Mouse (Mus musculus) T-helper 1 cell (primary cell): ENCODE results near the gene Golph3.
"Not testable (repeated sequence)": the region's sequence is repeated elsewhere in the genome, so short reads cannot be mapped to it uniquely, and the experiment has no call there.

Experiments
- in situ Hi-C: fragments of 300-600 bp; cut with MboI, MseI; formaldehyde crosslinking; loops from one replicate; pipeline ENCODE4 v1.15.1; 2025; ENCODE audit warnings: high pct_unique_total_duplicates

Gene Golph3

DNA sequence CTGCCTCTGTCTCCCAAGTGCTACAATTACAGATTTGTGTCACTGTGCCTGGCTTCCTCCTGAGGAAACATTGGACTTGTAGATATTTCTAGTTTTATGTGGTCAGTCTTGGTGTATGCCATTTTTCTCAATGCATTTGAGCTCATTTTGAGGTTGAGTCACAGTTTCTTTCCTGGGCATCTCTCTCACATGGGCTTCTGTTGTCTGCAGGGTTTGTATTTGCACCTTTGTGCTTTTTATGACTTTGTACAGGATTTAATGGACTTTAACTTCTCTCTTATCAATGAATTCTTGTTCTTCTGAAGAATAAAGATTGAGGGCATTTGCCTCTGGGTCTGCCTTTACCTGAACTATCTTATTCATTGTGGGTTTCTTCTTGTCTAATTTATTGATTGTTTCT is 36.2 kb downstream of the Golph3 start:
- in situ Hi-C loops = no loop called here

DNA sequence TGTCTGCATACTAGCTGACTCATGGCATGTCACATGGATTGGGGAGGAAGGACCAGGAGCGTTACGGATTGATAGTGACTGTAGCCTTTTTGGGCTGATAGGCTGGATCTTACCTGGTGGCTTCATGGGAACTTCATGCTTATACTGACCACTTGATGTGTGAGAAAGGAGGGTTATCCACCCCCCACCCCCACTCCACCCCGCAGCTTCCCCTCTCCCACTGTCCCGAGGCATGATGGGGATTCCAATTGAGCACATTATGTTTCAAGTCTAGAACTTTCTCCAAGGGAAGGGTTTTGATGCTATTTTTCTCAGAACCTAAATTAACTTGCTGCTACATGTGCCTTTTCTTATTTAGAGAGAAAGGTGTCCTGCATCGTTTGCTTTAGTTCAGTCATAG is 37.1 kb downstream of the Golph3 start:
- in situ Hi-C loops = no loop called here

DNA sequence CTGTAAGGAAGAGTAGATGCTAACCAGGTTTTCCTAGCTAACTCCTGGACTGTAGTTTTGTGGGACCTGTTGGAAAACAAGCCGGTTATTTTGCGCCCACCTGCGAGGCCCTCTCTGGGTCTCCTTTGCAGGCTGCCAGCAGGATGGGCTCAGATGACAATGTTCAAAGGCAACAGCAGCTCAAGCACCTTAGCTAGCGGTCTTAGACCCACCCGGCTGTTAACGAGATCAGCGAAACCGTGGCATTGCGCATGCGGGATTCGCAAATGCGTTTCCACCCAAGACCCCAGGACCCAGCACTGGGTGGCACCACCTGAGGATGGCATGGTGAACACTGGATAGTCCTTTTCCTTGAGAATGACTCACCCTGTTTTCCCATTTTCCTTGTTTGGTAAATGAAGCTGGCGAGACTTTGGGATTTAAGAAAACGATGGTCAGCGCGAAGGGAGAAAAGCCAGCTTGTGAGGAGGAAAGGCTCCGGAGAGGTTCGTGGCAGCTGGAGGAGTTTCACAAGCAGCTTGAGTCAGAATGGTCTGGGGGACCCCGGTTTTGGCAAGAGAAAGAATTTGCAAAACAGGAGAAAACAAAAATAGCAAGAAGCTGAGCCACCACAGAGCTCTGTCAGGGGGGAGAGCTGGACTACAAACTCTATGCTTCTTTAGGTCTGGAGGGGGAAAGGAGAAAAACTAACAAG is 39.4 kb downstream of the Golph3 start:
- in situ Hi-C loops = no loop called here

DNA sequence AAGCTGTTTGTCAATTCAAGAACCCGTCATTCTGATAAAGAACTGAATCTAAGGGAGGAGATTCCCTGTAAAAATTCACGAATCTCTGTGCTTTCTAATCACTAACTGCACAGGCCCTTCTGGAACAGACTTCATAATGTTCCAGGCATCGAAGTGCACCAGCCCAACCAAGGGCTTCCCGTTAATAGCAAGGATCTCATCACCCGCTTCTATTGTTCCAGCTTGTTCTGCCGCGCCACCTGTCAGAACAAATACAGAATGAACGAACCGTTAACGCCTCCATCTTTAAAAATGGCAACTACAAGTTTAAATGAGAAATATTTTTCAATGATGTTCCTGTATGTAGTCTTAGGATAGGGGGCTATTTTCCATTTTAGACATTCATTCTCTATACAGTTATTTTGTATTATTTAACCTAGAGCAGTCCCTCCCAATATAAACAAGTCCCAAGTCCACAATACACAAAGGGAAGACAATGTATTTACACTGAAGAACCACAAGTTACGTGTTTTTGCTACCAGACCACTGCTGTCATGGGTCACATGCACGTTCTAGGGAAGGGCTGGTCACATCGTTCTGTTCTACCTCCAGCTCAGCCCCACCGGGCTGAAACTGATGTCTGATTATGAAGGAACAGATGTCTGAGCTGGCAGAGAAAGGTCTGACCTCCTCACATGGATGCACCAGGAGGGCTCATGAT is 40.9 kb downstream of the Golph3 start:
- in situ Hi-C loops = no loop called here

DNA sequence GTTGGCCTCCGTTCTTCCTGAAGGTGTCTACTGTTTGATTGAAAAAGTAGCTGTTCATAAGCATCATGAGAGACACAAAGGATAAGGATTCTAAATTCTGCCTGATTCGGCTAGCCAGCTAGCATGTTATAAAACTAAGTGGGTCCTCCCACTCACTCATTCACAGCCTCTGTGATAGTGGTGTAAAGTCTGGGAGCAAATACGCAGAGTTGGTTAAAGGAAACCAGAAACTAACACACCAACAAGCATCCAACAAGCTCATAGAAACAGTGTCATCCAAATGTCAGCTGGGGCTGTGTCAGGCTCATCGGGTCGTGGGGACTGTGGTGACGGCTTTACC is 41.4 kb downstream of the Golph3 start:
- in situ Hi-C loops = no loop called here

DNA sequence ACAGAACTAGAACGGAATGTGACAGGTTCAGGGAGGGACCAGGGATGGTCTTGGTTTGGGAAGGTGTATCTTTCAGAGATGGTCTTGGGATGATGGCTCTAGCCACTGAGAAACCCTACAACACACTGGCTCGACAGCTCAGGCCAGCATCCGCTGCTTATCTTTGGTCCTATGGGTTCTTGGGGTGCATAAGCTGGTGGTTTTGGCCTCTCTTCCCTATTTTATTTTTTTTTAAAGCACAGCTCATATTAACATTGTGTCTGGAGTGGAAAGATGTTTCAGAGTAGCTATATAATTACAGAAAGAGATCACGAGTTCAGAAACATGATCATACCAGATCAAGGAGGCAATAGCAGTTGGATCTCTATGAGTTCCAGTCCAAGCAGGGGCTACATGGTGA is 42.8 kb downstream of the Golph3 start:
- in situ Hi-C loops = no loop called here

DNA sequence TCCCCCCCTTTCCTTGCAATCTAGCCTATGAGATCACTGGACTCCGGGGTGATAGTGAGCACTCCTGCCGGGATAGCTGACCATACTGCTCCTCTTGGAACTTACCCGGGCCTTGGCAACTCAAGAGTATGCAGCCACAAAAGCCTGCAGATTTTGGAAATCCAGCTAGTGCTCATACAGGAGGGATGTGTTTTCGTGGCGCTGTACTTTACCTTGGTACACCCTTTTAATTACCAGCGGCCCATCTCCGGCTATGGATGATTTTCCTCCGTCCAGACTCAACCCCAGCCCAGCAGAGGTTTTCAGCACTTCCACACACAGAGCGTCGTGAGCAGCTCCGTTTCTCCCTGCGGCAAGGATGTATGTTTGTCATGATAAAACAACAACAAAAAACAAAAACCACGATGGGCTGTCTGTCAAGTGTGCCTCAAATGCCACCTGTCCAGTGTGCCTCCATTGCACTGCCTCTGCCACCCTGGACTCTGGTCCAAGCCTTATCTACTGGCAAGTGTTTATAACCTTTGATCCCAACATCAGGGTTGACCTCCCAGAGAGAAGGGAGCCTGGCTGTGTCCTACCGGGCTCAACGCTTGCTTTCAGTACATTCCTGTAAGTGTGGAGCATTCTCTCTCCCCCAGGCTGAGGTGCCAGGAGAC is 44.3 kb downstream of the Golph3 start:
- in situ Hi-C loops = no loop called here

DNA sequence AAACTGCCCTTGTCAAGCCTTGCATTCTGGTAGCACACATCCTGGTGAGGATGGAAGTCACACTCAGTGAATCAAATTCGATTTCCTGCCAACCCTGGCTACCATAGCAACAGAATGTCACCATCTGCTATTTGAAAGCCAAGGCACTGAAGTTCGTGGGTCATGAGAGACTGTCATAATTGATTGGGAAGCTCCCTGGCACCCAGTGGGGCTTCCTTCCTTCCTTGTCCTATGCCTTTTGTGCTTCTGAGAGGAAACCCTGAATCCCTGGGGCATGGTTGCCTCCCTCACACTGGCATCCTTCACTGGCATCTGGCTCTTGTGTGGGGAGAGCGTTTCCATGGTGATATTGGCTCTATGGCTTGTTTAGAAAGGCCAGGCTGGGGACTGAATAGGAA is 44.8 kb downstream of the Golph3 start:
- in situ Hi-C loops = no loop called here

DNA sequence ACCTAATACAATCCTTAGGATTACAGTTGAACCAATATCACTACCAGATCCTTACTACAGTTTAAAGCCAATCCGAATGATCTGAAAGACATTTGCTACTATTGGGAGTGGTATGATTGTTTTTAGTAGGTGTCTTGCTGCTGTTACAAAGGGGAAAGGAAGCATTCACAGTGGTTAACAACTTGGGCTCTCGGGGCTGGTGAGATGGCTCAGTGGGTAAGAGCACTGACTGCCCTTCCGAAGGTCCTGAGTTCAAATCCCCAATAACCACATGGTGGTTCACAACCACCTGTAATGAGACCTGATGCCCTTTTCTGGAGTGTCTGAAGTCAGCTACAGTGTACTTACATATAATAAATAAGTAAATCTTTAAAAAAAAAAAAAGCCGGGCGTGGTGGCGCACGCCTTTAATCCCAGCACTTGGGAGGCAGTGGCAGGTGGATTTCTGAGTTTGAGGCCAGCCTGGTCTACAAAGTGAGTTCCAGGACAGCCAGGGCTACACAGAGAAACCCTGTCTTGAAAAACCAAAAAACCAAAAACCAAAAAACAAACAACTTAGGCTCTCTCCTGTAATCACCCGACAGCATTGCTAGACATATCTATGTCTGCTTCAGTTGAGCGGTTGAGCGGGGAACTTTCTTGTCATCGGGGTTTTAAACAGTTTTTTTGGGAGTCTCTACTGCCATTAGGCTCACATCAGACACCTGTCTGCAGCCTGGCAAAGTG is 45.5 kb downstream of the Golph3 start:
- in situ Hi-C loops = not testable (repeated sequence)

DNA sequence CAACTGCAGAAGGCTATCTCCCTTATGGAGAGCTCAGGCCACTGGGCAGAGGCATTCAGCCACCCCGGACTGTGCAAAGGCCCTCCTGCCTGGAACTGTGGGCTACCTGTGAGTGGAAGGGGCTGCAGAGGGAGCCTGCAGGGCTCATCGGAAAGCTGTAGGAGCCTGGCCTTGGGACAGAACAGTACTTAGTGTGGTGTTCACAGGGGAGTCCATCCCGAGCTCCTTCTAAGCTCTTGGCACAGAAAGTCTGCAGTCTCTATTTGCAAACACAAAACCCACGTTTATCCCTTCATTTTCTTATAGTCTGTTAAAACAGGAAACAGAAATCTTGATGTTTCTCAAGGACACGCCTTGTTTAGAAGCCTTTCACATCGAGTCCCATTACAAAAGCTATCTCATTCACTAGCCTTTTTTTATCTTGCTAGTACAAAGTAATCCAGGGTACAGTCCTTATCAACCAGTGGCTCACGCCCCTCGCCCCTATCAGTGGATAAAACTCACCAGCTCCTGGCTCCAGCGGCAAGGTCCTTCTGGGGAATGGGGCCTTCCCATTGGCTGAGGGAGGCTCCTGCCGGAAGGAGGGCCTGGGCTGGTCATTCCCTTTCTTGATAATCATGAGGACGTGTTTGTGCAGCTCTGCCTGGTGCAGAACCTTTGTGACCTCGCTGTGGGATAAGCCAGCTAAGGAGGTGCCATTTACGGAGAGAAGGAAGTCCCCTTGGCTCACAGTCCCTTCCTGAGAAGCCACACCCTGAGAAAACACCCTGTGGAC is 46.2 kb downstream of the Golph3 start:
- in situ Hi-C loops = no loop called here

DNA sequence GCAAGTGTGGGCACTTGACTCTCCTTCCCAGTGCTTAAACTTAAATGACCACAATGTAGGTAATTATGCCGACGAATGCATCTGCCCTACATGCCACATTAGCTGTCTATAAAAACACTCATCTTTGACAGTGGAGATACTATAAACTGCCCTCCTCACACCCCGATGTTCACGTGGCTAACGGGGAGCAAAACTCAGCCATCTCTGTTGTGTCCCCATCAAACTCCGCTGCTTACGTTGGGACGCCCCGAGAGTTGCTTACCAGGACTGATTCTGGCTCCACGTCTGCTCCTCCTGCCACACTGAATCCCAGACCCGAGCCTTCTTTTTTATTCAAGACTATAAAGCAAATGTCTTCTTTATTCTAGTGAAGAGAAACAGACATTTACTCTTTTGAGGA is 47.1 kb downstream of the Golph3 start:
- in situ Hi-C loops = no loop called here

DNA sequence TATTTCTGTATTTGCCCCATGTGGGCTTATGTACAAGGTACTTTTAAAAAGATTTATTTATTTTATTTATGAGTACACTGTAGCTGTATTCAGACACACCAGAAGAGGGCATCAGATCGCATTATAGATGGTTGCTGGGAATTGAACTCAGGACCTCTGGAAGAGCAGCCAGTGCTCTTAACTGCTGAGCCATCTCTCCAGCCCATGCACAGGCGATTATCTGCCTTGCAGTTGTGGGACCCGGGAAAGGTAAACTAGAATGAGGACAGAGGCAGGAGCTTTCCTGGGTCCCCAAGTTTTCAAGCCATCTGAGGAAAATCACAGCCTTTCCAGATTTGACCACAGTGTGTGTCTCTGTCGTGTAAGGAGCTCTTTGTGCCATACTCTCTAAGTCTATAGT is 47.6 kb downstream of the Golph3 start:
- in situ Hi-C loops = no loop called here

DNA sequence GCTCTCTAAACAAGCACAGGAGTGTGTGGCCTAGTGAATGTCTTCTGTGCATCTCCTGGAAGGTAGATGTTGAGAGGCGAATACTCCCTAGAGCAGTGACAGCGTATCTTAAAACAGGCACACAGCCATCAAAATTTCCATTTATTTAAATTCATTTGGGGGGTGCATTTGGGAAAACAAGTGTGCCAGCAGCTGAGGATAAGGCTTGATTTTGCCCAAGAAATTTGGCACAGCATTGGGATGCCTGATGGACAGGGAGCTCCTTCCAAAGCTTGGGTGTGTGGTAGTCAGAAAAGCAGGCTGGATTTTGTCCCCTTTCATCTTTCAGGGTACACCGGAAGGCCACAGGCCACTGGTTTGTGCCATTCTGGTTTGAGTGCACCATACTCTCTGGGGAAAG is 48.8 kb downstream of the Golph3 start:
- in situ Hi-C loops = loop anchor here (5.0 kb wide), 2 partner anchors 207 to 427 kb away; no protein-coding TSS in a partner anchor

DNA sequence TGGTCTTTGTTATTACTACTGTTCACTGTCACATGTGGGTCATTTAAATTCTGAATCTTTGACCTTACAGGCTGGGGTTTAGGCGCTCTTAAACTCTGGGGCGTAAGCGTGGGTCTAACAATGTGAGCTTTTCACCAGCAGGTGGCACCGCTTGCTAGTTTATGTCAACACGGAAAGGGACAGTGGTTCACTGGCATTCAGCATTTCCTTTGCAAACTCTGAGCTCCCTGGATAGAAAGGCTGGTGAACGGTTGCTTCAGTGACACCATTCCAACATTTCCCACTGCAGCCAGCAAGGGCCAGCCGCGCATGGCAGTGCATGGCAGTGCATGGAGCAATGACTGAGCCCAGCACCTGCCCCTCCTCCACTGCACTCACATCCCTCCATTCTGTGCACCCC is 49.9 kb downstream of the Golph3 start:
- in situ Hi-C loops = loop anchor here (5.0 kb wide), 2 partner anchors 206 to 426 kb away; no protein-coding TSS in a partner anchor

DNA sequence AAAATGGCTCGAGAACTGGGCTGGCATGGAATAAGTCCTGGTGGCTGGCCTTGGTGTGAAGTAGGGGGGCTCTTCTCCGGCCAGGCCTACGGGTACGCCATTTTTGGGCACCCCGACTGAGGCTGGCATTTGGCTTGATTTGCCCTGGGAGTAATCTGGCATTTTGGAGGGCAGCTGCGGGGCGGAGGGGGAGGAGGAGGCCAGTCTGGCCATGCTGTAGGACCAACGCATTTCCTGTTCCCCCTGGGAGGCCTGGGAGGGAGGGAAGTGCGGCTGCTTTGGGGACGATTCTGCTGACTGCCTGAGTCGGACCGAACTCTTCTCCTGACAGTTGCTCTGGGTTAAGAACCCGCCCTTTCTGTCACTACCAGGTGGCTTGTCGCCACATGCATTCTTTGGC is 52.2 kb downstream of the Golph3 start:
- in situ Hi-C loops = loop anchor here (5.0 kb wide), 2 partner anchors 204 to 424 kb away; no protein-coding TSS in a partner anchor

DNA sequence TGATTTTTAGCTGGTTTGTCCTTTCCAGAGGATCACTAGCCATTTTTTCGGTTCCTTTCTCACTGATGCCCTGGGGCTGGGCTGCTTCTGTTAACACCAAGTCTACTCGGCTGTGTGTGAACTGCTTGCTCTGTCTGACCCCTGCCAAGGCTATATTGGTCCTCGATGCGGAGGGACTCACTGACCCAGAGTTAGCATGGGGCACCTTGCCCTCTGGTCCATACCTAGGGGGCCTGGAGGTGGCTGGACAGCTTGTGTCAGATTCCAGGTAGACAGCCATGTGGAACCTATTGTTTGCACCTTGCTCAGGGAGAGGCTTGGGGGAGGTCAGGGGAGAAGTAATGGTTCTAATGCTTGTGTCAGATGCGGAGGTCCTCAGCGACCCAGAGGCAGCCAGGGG is 52.7 kb downstream of the Golph3 start:
- in situ Hi-C loops = loop anchor here (5.0 kb wide), 2 partner anchors 203 to 423 kb away; no protein-coding TSS in a partner anchor

DNA sequence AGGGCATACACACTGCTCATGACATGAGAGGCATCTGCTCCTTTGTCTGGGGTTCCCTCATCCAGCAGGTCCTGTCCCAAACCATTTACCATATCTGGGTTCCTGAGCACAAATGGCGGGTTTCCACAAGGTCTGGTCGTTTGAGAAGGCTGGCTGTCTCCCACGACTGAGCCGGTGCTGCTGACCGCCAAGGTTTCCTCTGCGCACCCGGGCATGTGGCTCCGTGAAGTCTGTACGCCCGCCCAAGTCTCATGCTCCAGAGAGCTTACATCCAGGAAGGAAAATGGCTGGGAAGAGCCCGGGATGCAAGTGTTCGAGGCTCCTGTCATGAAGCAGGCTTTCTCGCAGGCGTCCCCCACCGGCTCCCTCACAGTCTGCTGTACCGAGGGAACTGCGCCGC is 53.7 kb downstream of the Golph3 start:
- in situ Hi-C loops = loop anchor here (5.0 kb wide), 2 partner anchors 202 to 422 kb away; no protein-coding TSS in a partner anchor

DNA sequence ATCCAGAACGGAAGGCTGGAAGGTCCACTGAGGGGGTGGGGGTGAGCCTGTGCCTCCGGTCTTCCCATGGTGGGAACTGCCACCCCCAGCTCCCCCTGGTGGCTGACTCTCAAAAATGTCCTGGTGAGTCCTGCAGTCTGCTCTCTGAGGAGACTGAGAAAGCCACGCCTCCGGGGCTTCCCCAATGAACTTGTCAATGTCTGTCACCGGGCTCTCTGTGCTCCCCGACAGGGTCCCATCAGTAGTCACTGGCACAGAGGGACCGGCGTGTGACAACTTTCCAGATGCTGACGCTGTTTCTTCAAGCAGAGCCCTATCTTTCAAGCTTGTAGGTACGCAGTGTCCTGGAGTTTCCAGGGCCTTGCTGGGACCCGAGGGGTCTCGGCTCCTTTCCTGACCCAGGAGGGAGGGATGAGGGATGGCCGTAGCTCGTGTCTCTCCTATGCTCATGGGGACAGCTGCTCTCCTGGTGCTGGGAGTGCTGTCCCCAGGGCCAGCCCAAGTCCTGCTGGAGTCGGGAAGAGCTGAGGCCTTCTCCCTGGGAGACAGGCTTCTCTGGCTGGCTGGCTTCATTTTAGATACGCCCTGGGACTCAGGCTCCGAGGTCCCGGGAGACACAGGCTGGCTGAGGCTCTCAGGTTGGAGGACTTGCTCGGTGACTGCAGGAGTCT is 54.5 kb downstream of the Golph3 start:
- in situ Hi-C loops = no loop called here

DNA sequence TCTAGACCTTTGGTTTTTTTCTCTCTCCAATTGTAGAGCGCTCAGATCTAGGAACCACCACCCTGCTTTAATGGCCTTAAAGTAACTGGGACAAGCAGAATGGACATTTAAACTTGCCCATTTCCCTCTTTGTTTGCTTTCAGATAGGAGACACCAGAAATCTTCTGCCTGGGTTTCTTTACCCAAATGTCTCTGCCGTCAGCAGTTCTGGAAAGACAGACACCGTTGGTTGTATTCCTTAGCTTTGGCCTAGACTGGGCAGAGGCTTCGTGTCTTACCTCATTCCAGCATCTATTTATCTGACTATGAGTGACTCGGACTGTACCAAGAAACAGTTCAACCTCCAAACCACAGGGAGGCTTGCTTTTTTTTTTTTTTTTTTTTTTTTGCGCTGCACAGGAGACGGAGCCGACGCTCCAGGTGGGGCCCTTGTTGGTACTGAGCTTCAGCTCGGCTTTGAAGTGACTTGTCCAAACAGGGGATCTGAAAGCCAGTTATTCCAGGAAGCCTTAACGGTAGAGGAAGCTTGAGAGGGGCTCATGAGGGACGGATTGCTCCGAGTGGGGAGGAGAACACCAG is 55.3 kb downstream of the Golph3 start:
- in situ Hi-C loops = no loop called here

DNA sequence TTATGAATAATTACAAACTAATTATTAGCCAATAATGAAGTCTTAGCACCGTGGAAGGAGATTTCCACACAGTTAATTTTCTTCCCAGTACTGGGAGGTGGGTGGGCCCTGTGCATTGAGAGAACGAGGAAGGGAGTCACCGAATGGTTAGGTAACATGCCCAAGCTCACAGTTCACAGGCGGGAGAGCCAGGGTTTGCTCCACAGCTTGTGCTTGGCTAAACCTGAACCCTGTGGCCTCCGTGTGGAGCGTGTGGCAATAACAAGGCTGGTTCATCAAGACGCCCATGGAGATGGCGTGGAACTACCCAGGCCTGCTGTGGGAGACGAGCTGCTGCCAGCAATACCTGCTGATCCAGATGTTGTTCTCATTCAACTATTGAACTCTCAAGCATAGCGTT is 56.5 kb downstream of the Golph3 start:
- in situ Hi-C loops = no loop called here
